Mouse (Mus musculus) forelimb bud, embryonic 11.5 days (tissue): ENCODE results near the gene Socs7.
"Not testable (repeated sequence)": the region's sequence is repeated elsewhere in the genome, so short reads cannot be mapped to it uniquely, and the experiment has no call there.

Experiments used
- DNase-seq: peaks from one replicate; pipeline ENCODE4 v3.0.0-alpha.2; 2012; ENCODE audit warnings: low read depth, low spot score

The Socs7 gene

DNA sequence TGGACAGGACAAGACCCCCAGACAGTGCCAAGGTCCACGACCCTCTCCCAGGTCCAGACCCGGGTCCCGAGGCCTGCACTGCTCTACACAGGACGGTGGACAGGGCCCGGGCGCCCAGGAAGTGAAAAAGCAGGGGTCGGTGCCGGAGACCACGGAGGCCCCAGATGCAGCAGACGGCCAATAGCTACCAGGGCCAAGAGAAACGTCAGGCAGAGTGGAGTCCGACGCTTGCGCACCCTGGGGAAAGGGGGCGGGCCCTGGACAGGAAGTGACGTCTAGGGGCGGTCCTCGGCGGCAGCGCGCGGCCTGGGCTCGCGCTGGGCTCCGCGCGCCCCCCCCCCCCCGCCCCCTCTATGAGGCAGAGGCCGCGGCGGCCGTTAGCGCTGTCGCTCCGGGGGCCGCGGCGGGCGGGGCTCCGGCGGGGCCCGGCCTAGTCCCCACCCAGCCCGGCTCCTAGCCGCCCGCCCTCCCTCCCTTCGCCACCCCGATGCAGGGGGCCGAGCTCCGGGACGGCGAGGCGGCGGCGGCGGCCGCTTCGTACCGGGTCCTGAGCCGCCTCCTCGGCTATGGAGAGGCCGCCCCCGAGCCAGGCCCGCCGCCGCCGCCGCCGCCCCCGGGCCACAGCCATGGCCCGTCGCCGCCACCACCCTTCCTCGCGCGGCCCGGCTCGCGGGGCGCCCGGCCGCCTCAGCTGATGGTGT is at the start of gene Socs7:
Socs7 (plus strand) TSS at position 604 of the 701 bp plus-strand sequence.
- peak; percentile 89 for DNase-seq

DNA sequence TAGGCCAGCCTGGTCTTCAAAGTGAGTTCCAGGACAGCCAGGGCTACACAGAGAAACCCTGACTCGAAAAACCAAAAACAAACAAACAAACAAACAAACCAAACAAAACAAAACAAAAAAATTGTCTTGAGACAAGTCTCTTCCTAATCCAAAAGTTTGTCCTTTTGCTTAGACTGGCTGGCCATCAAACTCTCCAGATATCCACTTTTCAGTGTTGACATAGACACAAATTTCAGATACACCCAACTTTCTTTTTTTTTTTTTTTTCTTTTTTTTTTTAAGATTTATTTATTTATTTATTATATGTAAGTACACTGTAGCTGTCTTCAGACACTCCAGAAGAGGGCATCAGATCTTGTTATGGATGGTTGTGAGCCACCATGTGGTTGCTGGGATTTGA is 49.5 kb upstream of the Socs7 start:
- not testable (repeated sequence) for DNase-seq

DNA sequence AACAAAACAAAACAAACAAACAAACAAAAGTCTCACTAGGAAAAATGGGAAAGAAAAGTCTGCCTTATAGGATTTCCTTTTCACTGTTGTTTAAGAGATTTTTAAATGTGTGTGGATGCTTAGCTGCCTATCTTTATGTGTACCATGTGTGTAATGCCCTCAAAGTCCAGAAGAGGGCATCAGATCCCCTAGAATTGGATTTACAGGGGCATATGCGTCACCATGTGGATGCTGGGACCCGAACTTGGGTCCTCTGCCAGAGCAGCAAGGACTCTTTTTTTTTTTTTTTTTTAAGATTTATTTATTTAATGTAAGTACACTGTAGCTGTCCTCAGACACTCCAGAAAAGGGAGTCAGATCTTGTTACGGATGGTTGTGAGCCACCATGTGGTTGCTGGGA is 48.2 kb upstream of the Socs7 start:
- DNase-seq = peak; percentile 27

GRCm38 (mm10) chr11:97314751-97315503 is 47.4 kb upstream of the Socs7 start:
- no peak for DNase-seq

- peak; percentile 100 for DNase-seq
These were observed 46.5 kb upstream of the Socs7 start, which contains the start of gene Mrpl45 for GRCm38 (mm10) chr11:97315504-97316503. Mrpl45 (plus strand) TSS chr11:97315716.

GRCm38 (mm10) chr11:97321197-97321596 is 41.2 kb upstream of the Socs7 start:
- DNase-seq = no peak

DNA sequence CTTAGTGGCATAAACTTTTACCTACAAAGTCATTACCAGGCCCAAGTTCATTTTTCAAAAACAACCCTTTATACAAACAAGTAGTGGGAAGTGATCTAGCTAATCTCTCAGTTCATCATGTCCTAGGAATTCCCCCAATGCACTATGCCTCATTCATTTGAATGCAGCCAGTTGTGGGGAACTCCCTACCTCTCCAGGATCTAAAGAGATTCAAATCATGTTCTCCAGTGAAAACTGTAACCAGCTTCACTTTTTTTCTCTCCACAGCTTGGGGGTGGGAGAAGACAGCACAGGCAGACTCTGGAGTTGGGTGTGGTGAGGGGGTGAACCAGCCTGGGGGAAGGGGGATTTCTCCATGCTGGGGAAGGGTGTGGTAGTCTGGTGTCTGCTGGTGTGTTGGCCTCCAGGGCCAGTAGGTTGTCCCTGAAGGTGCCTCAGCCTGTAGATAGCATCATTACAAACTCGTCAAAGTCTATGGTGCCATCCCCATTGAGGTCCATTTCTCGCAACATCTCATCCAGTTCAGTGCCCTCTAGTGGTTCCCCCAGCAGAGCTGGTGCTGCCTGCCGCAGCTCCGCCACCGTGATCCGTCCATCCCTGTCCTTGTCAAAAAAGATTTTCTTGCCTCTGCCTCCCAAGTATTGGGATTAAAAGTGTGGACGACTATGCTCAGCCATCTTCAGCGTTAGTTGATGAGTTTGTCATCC is 40.3 kb upstream of the Socs7 start:
- not testable (repeated sequence) for DNase-seq

DNA sequence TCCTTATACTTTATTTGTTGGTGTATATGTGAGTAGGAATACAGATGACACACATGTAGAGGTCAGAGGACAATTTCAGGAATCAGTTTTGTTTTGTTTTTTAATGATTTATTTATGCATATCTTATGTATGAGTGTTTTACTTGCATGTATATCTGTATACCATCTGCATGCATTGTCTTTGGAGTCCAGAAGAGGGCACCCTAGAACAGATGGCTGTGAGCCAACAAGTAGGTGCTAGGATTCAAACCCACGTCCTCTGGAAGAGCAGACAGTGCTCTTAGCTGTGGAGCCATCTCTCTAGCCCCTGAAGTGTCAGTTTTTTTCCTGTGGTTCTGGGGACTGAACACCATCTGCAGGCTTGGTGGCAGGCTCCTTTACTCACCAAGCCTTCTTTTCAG is 37.1 kb upstream of the Socs7 start:
- no peak for DNase-seq

DNA sequence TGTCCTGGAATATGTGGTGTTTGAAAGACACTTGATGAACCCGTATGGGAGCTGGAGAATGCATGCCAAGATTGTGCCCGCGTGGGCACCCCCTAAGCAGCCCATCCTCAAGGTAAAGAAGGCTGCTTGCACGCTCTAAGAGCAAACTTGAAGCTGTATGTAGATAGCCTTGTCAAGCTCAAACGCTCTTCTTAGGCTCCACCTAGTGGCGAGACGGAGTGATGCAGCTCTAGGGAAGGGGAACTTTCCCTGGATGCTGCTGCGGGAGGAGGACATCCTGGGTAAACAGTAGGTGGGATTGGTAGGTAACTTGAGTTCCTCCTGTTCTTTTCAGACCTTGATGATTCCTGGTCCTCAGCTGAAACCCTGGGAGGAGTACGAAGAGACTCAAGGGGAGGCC is 34.2 kb upstream of the Socs7 start:
- DNase-seq = peak; percentile 72

GRCm38 (mm10) chr11:97330315-97330714 is 32.0 kb upstream of the Socs7 start:
- no peak for DNase-seq

- no peak for DNase-seq
These were observed 30.8 kb upstream of the Socs7 start for GRCm38 (mm10) chr11:97331231-97332190.

- DNase-seq = no peak
These were observed 29.3 kb upstream of the Socs7 start for GRCm38 (mm10) chr11:97333044-97333443.

GRCm38 (mm10) chr11:97333896-97334295 is 28.5 kb upstream of the Socs7 start:
- DNase-seq = no peak

DNA sequence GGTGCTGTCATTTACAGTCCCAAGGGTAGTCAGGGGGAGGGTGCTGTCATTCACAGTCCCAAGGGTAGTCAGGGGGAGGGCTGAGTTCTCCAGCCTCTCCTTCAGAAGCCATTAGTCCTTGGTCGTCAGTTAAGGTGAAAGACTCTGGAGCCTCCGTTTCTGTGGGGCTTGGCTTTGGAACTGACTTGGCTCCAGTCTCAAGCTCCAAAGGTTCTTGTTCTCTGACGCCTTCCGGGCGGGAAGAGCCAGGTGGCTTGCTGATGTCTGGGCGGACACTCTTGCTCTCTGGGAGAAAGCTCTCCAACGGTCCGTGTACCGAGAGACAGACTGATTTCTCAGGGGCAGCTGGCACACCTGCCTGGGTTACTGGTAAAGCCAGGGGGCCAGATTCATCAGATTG is 28.0 kb upstream of the Socs7 start:
- DNase-seq = no peak

DNA sequence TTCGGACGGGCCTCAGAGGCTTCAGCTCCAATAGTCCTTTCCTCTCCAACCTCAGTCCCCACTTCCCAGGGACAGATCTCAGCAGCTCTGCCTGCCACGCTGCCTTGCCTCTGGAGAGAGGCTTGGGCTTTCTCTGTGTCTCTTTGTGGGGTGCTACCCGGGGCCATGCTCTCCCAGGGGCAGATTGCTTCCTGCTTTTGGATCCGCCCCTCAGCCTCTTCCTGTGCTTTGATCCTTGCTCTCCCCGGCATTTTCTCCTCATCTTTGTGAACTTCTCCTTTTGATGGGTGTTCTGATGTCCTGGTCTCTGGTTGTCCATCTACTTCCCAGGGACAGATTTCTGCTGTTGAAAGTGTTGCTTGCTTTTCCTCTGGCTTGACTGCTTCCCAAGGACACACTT is 26.1 kb upstream of the Socs7 start:
- DNase-seq = no peak

DNA sequence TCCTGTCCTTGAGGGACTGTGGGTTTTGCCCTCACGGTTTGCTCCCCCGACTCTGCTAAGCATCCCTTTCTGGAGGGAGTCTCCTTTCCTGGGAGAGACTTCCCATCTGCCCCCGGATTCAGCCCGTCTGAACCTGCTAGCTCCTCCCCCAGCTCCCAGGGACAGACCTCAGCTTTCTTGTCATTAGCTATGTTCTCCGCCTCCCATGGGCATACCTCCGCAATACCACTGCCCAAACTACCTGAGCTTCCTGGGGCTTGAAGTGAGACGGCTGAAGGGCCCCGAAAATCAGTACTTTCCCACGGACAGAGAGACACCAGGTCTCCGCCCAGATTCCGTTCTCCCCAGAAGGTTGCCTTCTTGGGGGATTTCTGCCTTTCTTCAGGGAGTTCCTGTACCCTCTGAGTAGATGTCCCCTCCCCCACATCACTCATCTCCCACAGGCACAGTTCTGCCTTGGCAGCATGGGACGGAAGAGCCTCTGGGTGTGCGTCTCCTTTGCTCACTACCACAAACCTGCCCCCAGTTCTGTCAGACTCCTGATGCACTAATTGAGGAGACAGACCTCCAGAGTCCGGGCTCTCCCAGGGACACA is 25.5 kb upstream of the Socs7 start:
- no peak for DNase-seq

GRCm38 (mm10) chr11:97337363-97337762 is 25.0 kb upstream of the Socs7 start:
- no peak for DNase-seq

DNA sequence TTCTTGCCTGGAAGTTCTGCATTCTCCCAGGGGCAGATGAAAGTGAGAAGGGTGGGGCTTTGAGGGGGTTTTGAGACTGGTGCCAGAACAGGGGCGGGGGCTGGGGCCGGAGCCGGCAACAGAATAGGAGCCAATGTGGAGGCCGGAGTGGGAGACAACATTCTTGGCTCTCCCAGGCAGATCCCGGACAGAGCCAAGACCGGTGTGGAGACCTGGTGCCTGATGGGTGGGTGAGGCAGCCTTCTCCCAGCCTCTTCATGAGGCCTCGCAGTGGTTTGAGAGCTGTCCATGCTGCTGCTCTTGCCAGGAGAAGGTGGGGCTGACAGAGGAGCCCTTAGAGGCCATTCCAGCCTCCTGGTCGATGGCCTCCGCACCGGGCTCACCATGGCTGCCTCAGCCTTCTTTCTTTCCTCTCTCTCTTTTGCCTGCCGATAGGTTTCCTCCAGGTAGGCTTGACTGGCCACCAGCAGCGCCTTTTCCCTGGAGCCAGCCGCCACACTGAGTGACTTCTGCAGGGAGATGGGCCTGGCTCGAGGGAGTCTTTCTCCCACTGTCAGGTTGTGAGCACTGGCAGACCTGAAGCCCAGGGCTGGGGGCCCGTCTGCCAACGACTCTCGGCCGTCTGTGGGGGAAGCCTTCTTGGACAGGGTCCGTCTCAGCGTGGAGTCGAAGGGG is 23.9 kb upstream of the Socs7 start:
- DNase-seq = no peak

GRCm38 (mm10) chr11:97338977-97339315 is 23.4 kb upstream of the Socs7 start:
- DNase-seq = no peak
